Mouse (Mus musculus) 3T3-L1 (cell line): ENCODE data around the gene Psmd4.
"Not testable (repeated sequence)": the region's sequence is repeated elsewhere in the genome, so short reads cannot be mapped to it uniquely, and the experiment has no call there.

Experiments used
- DNase-seq: peaks from one replicate; pipeline ENCODE4 v3.0.0-alpha.2; 2015; ENCODE audit warnings: low read depth, low spot score

The Psmd4 gene

GRCm38 (mm10) chr3:95025202-95025601 is 17.2 kb downstream of the Psmd4 start:
- no peak for DNase-seq

- no peak for DNase-seq
Observed at GRCm38 (mm10) chr3:95024551-95024950, 17.9 kb downstream of the Psmd4 start.

GRCm38 (mm10) chr3:95020956-95021355 is 21.5 kb downstream of the Psmd4 start:
- not testable (repeated sequence) for DNase-seq

- DNase-seq, result no peak
Observed at GRCm38 (mm10) chr3:95018741-95019140, 23.7 kb downstream of the Psmd4 start.

GRCm38 (mm10) chr3:95016532-95017056 is 25.8 kb downstream of the Psmd4 start:
- peak; percentile 35 for DNase-seq

GRCm38 (mm10) chr3:95015891-95016531 is 26.4 kb downstream of the Psmd4 start:
- peak; percentile 98 for DNase-seq

- DNase-seq, result peak; percentile 100
Observed at GRCm38 (mm10) chr3:95015337-95015872, 27.0 kb downstream of the Psmd4 start, which contains the start of gene Zfp687. Gene Zfp687 (minus strand): TSS chr3:95015448.

GRCm38 (mm10) chr3:95014428-95015151 is 27.8 kb downstream of the Psmd4 start:
- DNase-seq, result peak; percentile 70

- DNase-seq, result peak; percentile 34
Observed at GRCm38 (mm10) chr3:95013699-95014427, 28.6 kb downstream of the Psmd4 start.

- no peak for DNase-seq
Observed at GRCm38 (mm10) chr3:95012982-95013381, 29.4 kb downstream of the Psmd4 start.

- no peak for DNase-seq
Observed at GRCm38 (mm10) chr3:95010396-95010795, 32.0 kb downstream of the Psmd4 start.

- no peak for DNase-seq
Observed at GRCm38 (mm10) chr3:95007706-95008105, 34.7 kb downstream of the Psmd4 start.

- DNase-seq, result no peak
Observed at GRCm38 (mm10) chr3:95005651-95006050, 36.8 kb downstream of the Psmd4 start.

- DNase-seq, result no peak
Observed at GRCm38 (mm10) chr3:95003273-95003672, 39.1 kb downstream of the Psmd4 start.

GRCm38 (mm10) chr3:95002569-95002968 is 39.8 kb downstream of the Psmd4 start:
- no peak for DNase-seq

- DNase-seq, result peak; percentile 94
Observed at GRCm38 (mm10) chr3:94996946-94997345, 45.5 kb downstream of the Psmd4 start.

GRCm38 (mm10) chr3:94989159-94989761 is 53.2 kb downstream of the Psmd4 start:
- peak; percentile 44 for DNase-seq

- peak; percentile 97 for DNase-seq
Observed at GRCm38 (mm10) chr3:94987578-94987977, 54.8 kb downstream of the Psmd4 start.

- DNase-seq, result no peak
Observed at GRCm38 (mm10) chr3:94985513-94985912, 56.9 kb downstream of the Psmd4 start.

GRCm38 (mm10) chr3:94984312-94984711 is 58.1 kb downstream of the Psmd4 start:
- DNase-seq, result no peak
